Mouse (Mus musculus) lung, adult 2 months (tissue): ENCODE data around the gene Rgs8. TPM values are rescaled to one million over a fixed set of nuclear protein-coding genes. Genes with fewer than 3 reads are reported as not detected.
A peak's percentile ranks its signal among the peaks of the same experiment; 100 is the strongest.

ENCODE experiments used
- DNase-seq: peaks from one replicate; pipeline ENCODE4 v3.0.0; 2022
- H3K4me1 ChIP-seq: fragments of 200-500 bp; 2 replicates; pipeline ENCODE4 v1.6.1; 2011; ENCODE audit warnings: low read length; ENCODE audit not compliant: control insufficient read depth, insufficient read depth
- H3K4me3 ChIP-seq: fragments of 200-500 bp; replicated peaks from 2 replicates; pipeline ENCODE3; 2011; ENCODE audit warnings: low read depth, mild to moderate bottlenecking, control low read depth, low read length; ENCODE audit errors: extremely low read depth
- CTCF ChIP-seq: fragments of 200-500 bp; IDR thresholded peaks from 2 replicates; pipeline ENCODE4 v1.5.1; 2011; ENCODE audit warnings: mild to moderate bottlenecking, low read length, control low read depth; ENCODE audit not compliant: insufficient read depth
- POLR2A ChIP-seq: fragments of 200-500 bp; IDR thresholded peaks from 2 replicates; pipeline ENCODE4 v1.6.1; 2011; ENCODE audit warnings: low read depth, mild to moderate bottlenecking, control low read depth, low read length, borderline replicate concordance; ENCODE audit errors: extremely low read depth
- WGBS: fragments of 180-500 bp; shearing (Covaris S2); methylation state at CpG from one replicate; pipeline ENCODE4 v1.1.7; 2018; 5-methylcytosine and 5-hydroxymethylcytosine counted together
- polyA plus RNA-seq: library from polyadenylated mRNA; depleted of rRNA; stranded (reverse); fragments of >200 nt; gene quantifications from 2 replicates; pipeline ENCODE4 v1.2.3, GENCODE M21; 2012

Rgs8 gene
- polyA plus RNA-seq, 1 experiment = 0.01 TPM

GRCm38 (mm10) chr1:153671352-153671751 is 18.5 kb downstream of the Rgs8 start:
- no peak for TF ChIP-seq POLR2A
- TF ChIP-seq CTCF = no peak
- Histone ChIP-seq H3K4me3 (no peak overlapping the region), H3K4me1 (no peaks in the 10 kb centered on the region)
- no peak for DNase-seq
- 77% methylated on average over 3 of the region's 3 CpGs for WGBS

GRCm38 (mm10) chr1:153672698-153673097 is 19.9 kb downstream of the Rgs8 start:
- no peaks in the 10 kb centered on the region for H3K4me1 ChIP-seq
- 62% methylated on average over 9 of the region's 9 CpGs for WGBS
- DNase-seq = no peak
- TF ChIP-seq POLR2A = no peak
- TF ChIP-seq CTCF = no peak
- no peak overlapping the region for H3K4me3 ChIP-seq

GRCm38 (mm10) chr1:153673900-153674299 is 21.1 kb downstream of the Rgs8 start:
- TF ChIP-seq POLR2A (no peak), CTCF (no peak)
- Histone ChIP-seq H3K4me1 (no peaks in the 10 kb centered on the region), H3K4me3 (no peak overlapping the region)
- DNase-seq = no peak
- 56% methylated on average over 12 of the region's 12 CpGs for WGBS

- no peaks in the 10 kb centered on the region for H3K4me1 ChIP-seq
- no peak for DNase-seq
- 71% methylated on average over 4 of the region's 4 CpGs for WGBS
- H3K4me3 ChIP-seq = no peak overlapping the region
- TF ChIP-seq CTCF (no peak), POLR2A (no peak)
Measured at GRCm38 (mm10) chr1:153675591-153675990, 22.8 kb downstream of the Rgs8 start.

GRCm38 (mm10) chr1:153677635-153678034 is 24.8 kb downstream of the Rgs8 start:
- WGBS = 76% methylated on average over 6 of the region's 6 CpGs
- H3K4me1 ChIP-seq = no peaks in the 10 kb centered on the region
- DNase-seq = no peak
- H3K4me3 ChIP-seq = no peak overlapping the region
- TF ChIP-seq CTCF (no peak), POLR2A (no peak)

- TF ChIP-seq CTCF = no peak
- TF ChIP-seq POLR2A = no peak
- WGBS = 21% methylated on average over 10 of the region's 10 CpGs
- Histone ChIP-seq H3K4me3 (no peak overlapping the region), H3K4me1 (no peaks in the 10 kb centered on the region)
- peak; percentile 22 for DNase-seq
Measured at GRCm38 (mm10) chr1:153679147-153679546, 26.3 kb downstream of the Rgs8 start.

- H3K4me3 ChIP-seq = no peak overlapping the region
- no peaks in the 10 kb centered on the region for H3K4me1 ChIP-seq
- WGBS = 45% methylated on average over 3 of the region's 3 CpGs
- TF ChIP-seq POLR2A = no peak
- no peak for TF ChIP-seq CTCF
- no peak for DNase-seq
Measured at GRCm38 (mm10) chr1:153679653-153680052, 26.8 kb downstream of the Rgs8 start.

- Histone ChIP-seq H3K4me3 (no peak overlapping the region), H3K4me1 (no peaks in the 10 kb centered on the region)
- no peak for DNase-seq
- TF ChIP-seq POLR2A (no peak), CTCF (no peak)
- WGBS = 72% methylated on average over 6 of the region's 6 CpGs
Measured at GRCm38 (mm10) chr1:153680363-153680762, 27.5 kb downstream of the Rgs8 start.

- Histone ChIP-seq H3K4me1 (no peaks in the 10 kb centered on the region), H3K4me3 (no peak overlapping the region)
- 92% methylated on average over 2 of the region's 2 CpGs for WGBS
- no peak for TF ChIP-seq POLR2A
- no peak for TF ChIP-seq CTCF
- no peak for DNase-seq
Measured at GRCm38 (mm10) chr1:153681036-153681435, 28.2 kb downstream of the Rgs8 start.

GRCm38 (mm10) chr1:153683190-153683589 is 30.4 kb downstream of the Rgs8 start:
- TF ChIP-seq POLR2A (no peak), CTCF (no peak)
- Histone ChIP-seq H3K4me1 (no peaks in the 10 kb centered on the region), H3K4me3 (no peak overlapping the region)
- DNase-seq = no peak
- 70% methylated on average over 11 of the region's 11 CpGs for WGBS
